Mouse (Mus musculus) lung, postnatal 10 days (tissue): ENCODE measurements around the gene Ovol2.

Experiments
- DNase-seq: peaks from one replicate; pipeline ENCODE4 v3.0.0; 2021

Gene Ovol2

DNA sequence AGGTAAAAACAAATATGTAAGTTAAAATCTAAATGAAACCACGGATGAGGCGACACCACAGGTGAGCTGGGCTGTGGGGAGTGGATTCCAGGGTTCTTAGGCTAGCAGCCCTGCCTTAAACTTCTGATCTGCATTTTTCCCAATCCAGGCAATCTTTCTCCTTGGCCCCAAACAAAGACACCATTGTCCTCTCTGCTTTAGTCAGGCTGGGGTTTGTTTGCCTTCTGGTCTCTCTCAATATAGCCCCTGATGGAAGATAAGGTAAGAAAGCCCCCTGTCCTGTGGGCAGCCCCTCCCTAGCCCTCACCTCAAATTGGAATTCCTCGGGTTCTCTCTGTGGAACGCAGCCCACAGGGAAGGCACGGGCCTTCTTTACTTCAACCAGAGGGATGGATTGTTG is 21.7 kb downstream of the Ovol2 start:
- DNase-seq: no peak

DNA sequence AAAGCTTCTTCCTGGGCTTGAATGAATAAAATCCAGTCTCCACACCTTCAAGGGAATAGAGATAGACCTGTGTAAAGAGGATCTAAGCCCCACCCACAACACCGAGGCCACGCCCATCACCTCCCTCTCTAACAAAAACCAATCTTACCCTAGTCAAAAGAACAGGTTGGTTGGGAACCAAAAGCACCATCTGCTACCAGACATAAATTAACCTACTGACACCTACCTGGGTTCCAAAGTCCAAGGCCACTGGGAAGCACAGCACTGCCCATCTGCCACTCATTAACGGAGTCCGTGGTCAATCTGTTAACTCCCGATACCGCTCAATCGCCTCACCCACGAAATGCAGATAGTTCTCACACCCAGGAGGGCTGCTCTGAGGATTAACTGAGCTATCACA is 23.4 kb downstream of the Ovol2 start:
- no peak for DNase-seq

DNA sequence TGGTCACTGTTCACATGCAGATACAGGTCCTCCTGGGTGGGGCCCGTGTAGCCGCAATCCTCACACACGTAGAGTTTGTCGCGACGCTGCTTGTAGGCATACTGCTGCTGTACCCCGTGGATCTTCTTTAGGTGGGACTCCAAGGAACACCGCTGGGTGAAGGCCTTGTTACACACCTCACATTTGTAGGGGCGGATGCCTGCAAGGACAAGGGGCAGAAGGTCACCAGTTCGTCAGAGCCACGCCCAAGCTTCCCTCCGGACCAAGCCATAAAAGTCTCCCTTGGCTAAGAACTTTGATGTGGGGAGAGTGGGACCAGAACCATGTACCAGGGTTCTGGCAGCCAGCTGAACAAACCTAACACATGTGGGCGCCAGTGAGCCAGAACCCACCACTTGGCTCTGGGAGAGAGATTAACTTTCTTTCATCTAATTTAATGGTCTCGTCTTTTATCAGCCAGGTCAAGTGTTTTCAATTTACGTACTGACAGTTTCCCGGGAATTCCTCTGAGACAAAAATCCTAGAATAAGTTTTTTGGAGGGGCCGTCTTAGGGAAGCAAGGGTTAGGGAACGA is 26.1 kb downstream of the Ovol2 start:
- no peak for DNase-seq

DNA sequence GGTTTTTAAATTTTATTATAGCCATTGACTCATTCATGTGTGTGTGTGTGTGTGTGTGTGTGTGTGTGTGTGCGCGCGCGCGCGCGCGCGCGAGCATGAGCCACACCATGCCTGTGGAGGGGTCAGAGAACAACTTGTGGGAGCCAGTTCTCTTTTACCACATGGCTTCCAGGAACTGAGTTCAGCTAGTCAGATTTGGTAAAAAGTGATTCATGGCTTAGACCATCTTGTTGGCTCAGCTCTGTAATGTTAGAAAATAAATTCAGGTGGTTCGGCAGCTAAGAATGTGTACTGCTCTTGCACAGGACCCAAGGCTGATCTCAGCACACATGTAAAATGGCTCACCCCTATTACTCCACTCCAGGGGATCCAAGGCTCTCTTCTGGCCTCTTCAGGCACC is 30.8 kb downstream of the Ovol2 start:
- no peak for DNase-seq

DNA sequence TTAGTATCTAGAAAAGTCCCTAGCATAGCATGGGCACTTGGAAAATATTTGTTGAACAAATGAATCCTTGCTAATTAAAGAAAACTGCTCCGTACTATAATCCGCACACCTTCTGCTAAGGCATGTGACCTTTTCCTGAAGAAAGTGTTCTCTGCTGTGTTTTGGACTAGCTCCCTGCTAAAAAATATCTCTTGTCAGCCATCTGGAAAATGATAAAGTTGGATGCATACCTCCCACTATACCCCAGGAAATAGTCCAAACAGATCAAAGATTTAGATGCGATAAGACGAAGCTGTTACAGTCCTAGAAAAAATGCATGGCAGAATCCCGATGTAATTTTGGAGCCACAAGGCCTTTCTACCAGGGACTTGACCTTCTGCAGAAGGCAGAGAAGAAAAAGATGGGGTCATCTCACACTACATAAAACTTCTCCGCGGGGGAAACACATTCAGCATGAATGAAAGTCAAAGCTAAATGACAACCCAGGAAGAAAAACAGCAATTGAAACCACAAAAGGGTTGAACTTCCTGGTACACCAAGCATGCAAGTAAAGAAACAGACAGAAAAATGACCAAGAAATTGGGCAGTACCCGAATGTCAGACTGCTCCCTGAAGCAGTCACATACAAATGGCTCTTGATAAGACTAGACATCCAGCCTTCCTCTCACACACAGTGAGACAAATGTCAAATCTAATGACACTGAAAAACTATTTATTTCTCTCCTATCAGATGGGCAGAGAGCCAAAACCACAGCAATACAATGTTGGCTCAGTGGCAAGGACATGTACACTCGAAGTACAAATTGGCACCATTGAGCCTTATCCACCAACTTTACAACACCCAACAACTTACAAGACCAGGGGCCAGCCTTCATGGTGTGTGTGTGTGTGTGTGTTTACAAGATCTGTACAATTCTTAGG is 31.9 kb downstream of the Ovol2 start:
- peak; percentile 55 for DNase-seq

DNA sequence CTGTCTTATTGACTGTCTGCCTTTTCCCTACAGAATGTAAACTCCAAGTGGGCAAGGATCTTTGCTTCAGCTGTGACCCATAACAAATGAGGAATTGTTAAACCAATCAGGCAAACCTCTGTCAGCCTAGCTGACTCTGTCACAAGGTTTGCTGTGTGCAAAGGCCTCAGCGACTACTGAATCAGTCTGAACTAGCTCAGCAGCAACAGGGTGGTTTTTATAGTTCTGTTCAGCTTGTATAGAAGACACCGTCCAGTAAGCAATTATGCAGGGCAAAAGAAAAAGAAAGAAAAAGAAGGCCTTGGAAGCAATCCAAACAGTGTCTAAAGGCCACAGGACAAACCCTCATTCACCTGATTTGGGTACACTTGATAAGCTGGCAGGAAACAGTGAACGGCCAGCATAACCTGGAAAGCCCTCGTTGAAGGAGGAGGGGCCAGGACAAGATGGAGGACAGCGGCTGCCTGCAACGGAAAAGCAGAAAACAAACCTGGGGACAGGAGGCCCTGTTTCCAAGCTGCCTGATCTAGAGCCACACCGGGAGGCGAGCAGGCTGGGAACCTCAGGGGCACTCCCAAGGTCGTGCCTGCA is 36.7 kb downstream of the Ovol2 start:
- DNase-seq: peak; percentile 12

DNA sequence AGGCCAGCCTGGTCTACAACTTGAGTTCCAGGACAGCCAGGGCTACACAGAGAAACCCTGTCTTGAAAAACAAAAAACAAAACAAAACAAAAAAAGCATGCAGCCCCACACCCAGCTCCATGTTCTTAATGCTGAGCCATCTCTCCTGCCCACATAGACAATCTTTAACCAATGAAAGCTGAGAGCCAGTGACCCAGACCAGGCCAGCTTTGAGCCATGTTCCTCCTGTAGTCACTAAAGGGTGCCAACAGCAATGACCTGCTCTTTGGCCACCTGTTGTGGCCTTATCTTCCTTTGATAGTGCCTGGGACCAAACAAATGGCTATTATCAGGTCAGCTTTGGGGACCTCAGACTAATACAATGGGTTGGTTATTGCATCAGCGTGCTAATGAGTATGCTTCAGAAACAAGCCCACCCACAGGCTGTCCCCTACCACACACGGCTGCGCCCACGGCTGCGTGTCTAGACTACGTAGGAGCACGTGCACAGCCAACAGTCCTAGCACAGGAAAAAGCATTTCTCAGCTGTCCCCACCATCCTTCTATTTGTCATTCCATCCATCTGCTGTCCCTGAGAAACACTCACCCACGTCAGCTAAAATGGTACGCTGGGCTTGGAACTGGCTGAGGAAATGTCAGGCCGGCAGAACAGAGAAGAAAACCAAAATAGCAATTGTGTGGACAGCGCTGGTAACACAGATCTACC is 40.2 kb downstream of the Ovol2 start:
- no peak for DNase-seq

DNA sequence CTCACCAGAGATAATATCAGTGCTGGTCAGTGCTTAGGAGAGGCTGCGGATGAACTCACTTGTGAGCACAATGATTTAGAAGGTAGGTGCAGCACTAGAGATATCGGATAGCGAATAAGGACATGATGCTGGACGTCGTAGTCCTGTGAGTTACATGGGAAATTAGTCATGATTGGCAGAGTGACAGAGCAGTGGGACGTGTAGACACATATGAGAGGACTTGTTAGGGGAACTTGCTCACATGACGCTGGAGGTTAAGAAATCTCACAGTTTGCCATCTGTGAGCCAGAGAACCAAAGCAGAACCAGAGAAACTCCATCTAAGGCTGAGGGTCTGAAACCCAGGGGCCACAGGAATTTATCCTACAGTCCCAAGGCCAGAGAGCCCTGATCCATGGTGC is 41.6 kb downstream of the Ovol2 start:
- no peak for DNase-seq

DNA sequence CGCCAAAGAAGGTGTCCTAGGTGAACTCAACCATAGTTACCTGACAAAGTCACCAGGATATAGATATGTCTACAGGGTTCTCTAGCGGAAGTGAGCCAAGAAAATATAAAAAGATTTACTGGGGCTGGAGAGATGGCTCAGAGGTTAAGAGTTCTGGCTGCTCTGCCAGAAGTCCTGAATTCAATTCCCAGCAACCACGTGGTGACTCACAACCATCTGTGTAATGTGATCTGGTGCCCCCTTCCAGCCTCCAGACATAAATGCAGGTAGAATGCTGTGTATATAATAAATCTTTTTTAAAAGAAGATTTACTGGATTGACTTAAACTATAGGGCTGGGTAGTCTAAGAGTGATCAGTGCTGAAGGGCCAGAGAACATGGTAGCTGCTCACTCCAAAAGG is 50.5 kb downstream of the Ovol2 start:
- DNase-seq: no peak

DNA sequence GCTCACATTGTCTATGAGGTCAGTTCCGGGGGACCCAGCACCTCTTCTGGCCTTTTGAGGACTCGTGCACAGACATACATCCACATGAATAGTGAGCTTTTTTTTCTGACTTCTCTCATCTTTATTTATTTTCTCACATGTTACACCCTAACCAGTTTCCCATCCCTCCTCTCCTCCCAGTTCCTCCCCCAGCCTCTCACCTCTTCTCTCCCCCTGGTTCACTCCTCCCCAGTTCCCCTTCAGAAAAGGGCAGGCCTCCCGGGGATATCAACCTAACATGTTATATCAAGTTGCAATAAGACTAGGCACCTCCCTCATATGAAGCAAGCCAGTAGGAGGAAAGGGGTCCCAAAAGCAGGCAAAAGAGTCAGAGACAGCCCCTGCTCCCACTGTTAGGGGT is 51.4 kb downstream of the Ovol2 start:
- no peak for DNase-seq

DNA sequence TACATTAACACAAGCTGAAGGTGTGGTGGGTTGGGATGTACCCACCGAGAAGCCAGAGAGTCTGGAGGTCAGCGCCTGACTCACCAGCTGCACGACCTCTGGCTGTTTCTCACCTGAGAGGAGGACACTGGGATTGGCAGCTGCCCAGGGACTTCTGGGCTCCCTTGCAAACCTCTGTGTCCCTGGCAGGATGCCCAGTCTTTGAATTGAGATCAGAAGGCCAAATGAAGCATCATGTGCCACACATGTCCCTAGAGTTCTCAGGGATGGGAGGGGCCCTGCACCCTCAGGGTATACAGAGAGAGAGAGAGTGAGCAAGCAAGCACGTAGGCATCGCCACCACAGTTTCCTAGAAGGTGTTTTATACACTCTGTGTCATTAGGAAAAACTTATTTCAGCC is 52.2 kb downstream of the Ovol2 start:
- DNase-seq: no peak

DNA sequence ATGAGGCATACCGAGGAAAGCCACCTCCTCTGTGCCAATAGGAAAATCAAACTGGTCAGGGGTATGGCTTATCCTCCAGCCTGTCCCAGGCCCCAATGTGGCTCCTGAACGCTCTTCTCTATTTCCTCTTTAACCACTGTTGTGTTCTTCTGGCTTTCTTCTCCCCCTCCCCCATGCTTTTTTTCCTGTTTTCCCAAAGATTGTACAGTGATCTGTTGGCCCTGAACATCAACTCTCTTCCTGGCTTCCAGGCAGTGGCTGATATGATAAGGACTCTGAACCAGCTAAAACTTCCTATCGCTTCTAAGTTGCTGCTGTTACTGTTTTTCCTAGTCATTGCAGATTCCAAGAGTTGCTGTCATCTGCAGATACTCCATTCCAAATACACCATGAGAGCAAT is 55.1 kb downstream of the Ovol2 start:
- DNase-seq: no peak

DNA sequence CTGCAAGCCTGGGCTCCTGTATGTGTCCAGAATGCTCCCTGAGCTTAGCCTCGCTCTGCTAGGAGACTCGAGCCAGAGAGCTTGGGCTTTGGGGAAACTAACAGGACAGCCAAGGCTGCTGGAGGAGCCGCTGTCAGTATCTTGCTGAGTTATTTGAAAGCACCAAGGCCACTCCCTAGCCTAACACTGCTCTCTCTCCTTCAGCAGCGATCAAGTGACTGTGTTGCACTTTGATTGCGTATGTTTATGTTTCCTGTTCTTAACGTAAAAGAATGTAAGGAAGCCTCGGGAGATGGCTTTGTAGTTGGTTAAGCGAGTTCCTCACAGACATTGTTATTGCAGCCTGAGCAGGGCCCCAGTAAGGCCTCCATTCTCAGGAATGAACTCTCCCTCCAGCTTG is 57.2 kb downstream of the Ovol2 start:
- no peak for DNase-seq

DNA sequence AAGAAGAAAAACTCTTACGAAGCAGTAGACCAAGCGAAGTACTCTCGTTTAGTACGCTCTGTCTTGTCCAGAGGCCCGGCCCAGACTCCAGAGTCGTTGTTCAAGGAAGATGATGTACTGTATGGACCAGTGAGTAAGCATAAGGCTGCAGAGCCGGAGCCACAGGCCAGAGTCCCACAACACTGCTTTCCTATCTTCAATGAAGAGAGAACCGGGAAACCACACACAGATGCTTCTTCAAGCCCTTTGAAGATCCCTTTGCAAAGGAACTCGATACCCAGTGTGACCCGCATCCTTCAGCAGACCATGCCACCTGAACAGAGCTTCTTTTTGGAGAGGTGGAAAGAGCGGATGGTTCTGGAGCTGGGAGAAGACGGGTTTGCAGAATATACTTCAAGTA is 59.9 kb downstream of the Ovol2 start:
- no peak for DNase-seq

DNA sequence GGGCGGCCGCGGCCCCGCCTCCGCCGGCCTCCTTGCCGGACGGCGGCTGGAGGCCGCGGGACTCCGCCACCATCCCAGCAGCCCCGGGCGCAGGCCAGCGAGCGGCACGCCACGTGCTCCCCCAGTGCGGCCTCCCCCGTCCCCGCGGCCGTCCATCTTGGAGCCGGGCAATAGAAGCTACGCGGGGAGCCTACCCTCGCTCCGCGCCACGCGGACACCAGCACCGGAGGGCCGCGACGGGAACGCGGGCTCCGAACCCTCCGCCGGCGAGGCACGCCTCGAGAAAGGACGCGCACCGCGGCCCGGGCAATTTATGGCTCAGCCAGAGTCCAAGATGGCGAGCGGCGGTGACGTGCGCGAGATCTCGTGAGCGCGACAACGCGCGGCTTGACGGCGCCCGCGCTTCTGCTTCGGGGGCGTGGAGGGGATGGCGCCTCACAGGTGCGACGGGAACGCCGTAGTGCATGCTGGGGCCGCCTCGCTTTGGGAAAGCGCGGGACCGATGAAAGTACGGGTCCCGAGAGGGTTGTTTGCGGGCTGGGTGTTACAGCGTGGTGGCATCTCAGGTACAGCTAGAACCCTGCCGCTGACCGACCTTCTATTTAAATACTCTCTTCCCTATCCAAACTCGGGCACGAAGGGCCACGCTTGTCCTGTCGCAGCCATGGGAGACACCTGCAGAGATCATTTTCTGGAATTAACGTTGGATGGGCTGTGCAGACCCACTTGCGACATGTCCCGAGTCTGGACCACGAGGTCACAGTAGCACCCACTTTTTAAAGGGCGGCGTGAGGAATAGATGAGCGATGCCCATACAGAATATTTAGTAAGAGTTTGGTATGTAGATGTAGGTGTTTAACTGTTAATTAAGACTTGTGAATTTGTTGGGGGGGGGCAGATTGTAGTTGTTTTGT is 61.2 kb downstream of the Ovol2 start, which contains the start of the genes Mgme1 and Snx5:
Gene Mgme1, plus strand, starts transcription at position 157 of the 914 bp plus-strand sequence.
Gene Snx5, minus strand, starts transcription at position 400 of the 914 bp plus-strand sequence.
- DNase-seq: peak; percentile 95

DNA sequence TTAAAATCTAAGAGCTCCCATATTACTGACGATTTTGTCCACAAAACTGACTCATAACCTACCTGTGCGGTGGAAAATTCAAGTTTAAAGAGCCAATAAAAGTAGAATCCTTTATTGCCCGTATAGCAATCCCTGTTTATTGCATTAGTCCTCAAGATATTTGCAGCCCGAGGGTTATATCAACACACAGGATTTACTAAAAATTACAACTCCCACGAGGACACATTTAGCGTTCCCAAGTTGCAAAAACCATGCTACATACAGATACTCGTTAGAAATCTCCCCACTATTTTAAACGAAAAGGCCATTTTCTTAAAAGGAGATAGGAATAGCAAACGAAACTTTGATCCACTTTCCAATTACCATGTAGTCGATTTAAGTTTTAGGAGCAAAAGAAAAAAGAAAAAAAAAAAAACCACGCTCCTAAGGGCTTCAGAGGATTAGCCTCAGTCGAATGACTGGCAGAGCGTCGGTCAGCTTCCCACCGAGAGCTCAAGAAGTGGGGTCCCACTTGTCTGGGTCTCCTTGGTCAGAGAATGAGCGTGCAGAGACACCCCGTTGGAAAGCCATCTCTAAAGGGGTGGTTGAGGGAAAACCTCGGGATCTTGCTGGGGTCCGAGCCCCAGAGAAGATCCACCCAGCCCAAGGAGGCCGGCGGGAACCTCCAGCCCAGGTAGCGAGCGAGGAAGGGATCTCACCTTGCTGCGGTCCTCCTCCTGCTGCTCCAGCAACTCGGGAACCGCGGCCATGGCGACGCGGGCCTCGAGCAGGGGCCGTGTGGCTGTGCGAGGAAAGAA is 62.1 kb downstream of the Ovol2 start:
- DNase-seq: no peak

DNA sequence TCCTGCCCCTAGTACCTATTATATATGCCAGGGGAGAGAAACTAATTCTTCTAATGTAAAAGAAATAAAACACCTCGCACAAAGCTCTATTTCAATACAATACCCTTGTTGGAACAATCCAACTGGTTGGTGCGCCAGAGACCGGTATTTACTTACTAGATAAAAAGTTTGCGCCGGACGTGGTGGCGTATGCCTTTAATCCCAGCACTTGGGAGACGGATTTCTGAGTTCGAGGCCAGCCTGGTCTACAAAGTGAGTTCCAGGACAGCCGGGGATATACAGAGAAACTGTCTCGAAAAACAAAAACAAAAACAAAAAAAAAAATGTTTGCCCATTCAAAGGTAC is 62.7 kb downstream of the Ovol2 start:
- DNase-seq: peak; percentile 14

DNA sequence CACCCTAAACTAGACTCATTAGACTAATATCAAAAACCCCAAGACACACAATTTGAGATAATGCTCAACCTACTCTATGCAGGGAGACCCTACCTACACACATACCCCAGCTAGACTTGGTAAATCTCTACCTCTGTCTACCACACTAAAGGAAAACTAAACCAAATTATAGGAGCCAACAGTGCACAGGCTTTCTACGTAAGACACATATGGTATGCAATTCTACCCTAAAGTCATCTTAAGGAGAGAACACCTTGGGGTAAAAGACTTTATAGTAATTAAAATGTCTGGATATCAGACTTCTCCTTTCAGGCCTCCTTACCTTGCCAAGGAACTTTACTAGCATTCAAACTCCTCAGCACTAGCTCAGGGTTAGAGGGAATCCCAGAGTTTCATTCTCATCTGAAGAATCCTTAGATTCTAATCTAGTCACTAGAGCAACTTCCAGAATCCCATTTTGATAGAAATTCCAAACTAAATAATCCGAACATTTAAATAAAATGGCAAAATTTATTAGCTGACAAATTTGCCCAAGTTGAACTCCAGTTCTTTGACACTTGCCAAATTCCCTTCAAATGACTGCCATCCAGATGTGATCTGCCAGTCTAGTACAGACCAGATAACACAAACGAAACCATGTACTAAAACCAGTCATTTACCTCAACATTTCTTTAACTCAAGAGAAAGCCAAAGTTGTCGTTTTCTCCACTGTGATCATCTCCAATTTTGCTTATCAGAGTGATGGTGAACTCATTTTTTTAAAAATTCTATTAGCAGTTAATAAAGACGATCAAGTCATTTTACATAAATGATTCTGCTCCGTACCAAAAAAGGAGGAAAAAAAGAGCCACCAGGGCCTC is 63.3 kb downstream of the Ovol2 start:
- no peak for DNase-seq

DNA sequence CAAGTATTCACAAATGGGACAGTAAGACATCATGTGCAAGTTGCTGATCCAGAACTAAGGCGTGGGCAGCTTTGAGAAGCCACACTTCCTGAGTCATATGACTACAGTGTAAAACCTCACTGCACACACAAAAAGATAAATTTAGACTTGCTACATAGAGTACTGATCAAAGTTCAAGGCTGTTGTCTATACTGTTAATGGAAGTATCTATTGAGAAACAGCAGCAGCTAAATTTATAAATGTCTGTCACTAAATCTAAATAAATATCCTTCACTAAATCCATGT is 64.3 kb downstream of the Ovol2 start:
- DNase-seq: no peak

DNA sequence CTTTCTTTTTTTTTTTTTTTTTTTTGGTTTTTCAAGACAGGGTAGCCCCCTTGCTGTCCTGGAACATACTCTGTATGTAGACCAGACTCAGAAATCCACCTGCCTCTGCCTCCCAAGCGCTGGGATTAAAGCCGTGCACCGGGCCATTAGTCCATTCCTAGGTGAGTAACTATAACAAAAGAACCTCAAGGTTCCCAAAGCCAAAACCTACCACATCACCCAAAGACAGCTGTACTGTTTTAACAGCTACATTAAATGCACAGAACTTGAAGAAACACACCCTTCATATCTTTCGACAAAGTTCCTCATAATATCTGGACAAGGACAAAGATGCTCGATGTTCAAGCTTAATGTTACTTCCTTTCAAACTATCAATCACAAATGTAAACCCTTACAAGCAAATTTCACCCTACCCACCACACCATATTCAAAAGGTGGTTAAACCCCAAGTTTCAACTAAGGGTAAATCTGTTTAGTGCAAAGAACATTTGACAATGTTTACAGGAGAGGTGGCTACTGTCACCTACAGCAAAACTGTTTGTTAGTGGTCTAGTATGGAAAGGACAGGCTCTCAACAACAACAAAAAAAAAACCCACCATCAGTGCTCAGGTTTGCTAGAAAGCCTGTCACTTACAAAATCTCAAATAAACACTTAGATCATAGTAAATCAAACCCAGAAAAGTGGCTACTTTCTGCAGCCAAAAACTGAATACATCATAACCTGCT is 64.8 kb downstream of the Ovol2 start:
- DNase-seq: no peak
